Mouse (Mus musculus): ENCODE measurements around the gene Crispld2. TPM values are rescaled to one million over a fixed set of nuclear protein-coding genes. Genes with fewer than 3 reads are reported as not detected.

Crispld2 gene
- total and polyA plus RNA-seq, 3 experiments: 1.7 to 2.2 TPM; not detected in 1

DNA sequence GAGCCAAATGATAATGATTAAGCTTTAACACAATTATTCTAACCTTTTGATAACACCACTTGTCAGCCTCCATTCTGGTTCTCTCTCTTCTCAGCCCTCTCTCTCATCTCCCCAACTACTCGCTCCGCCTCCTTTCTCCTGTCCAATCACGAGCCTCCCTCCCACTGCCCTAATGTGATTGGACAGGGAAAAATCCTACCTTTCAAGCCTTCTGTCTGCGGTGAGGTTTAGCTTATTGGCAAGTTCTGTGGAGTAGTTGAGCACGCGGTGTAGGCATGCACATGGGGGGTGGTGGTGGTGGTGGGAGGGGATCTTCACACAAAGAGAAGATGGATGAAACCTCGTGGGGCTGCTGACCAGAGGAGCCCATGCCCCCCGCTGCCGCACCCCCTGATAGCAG, 20.7 kb downstream of the Crispld2 start (continued):
- TF ChIP-seq USF1 (IDR thresholded peaks at IDR 0.05; ENCODE audit: low read depth, low read length) (no peak), CHD1 (IDR thresholded peaks at IDR 0.05; ENCODE audit: low read depth, low read length) (no peak), POLR2AphosphoS2 (IDR thresholded peaks at IDR 0.05; ENCODE audit: low read length) (no peak), HCFC1 (IDR thresholded peaks at IDR 0.05; ENCODE audit: low read depth, low read length) (no peak)

DNA sequence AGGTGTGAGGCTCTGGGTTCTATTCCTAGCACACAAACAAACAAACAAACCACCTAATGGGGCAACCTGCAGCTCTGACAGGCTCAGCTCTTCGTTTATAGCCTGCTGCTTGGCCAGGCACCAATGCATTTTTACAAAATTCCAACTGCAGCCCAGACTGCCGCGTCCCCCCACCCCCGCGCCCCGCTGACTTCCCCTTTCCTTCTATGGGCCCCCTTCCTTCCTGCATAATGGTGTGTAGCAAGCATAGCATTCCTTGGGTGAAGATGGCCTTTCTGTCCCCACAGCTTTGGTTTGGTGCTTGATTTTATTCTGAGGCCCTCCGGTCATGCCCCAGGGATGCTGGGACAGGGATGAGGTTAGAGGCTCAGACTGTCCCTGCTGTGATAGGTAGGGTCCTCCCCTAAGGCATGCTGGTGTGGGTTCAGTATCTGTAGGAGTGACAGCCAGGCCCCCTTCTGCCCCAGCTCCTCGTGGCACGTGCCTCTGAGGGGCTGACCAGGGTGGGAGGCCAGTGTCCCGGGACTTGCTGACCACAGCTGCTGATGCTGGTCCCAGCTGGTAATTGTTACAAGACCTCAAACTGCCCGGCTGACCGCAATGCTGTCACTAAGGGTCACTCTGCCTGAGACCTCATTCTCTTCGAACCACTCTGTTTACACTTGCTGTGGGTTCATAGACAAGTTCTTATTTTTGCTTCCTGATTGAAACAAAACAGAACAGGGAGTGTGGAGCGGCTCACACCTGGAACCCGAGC, 22.2 kb downstream of the Crispld2 start:
- TF ChIP-seq HCFC1 (IDR thresholded peaks at IDR 0.05; ENCODE audit: low read depth, low read length) (0 out of 2 replicates have a peak, but pooled peaks have one; percentile 11), TCF12 (IDR thresholded peaks at IDR 0.05; ENCODE audit: low read depth, low read length) (no peak), MAZ (IDR thresholded peaks at IDR 0.05; ENCODE audit: low read depth, low read length) (peak; percentile 44; the same call in 1 of the 2 replicates)

DNA sequence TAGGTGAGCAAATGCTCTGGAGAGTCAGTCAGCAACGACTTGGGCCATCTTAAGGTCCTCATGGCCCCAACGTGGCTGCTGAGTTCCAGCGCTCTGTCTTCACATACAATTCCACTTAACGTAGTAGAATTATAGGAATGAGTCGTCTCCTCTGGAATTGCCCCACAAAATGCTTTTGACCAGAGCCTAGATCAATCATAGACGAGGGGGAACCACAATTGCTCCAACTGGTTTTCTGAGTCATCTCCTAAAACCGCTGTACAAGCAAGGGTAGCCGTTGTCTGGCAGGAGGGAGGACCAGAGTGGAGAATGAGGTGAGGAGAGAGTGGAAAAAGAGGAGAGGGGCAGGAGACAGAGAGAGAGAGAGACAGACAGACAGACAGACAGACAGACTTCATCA, 23.7 kb downstream of the Crispld2 start:
- DNase-seq (ENCODE audit: low read depth, low spot score): no peak
- H3K36me3 ChIP-seq (ENCODE audit: control insufficient read depth in 1 of 2, insufficient read depth in 2 of 2, low read length in 2 of 2): peaks cover 0 to 17% of the 10 kb centered on the region in 2 experiments; a peak in 2 of 4 replicates
- no peak for TF ChIP-seq EP300 (IDR thresholded peaks at IDR 0.05; ENCODE audit: low read depth in 1 of 2, low read length in 2 of 2)
- TF ChIP-seq TCF12 (IDR thresholded peaks at IDR 0.05; ENCODE audit: low read depth, low read length): no peak
- TF ChIP-seq ZMIZ1 (IDR thresholded peaks at IDR 0.05; ENCODE audit: low read depth, low read length): no peak
- no peak for TF ChIP-seq MAFK (IDR thresholded peaks at IDR 0.05; ENCODE audit: borderline replicate concordance, low read depth, low read length)
- TF ChIP-seq MEF2A (IDR thresholded peaks at IDR 0.05; ENCODE audit: extremely low read depth, insufficient replicate concordance, low read depth, low read length, poor library complexity, severe bottlenecking): no peak
- no peak for TF ChIP-seq USF1 (IDR thresholded peaks at IDR 0.05; ENCODE audit: low read depth, low read length)
- no peak for TF ChIP-seq ETS1 (IDR thresholded peaks at IDR 0.05; ENCODE audit: low read depth, low read length)
- no peak for TF ChIP-seq POLR2A (IDR thresholded peaks at IDR 0.05; ENCODE audit: control insufficient read depth in 1 of 2, insufficient read depth in 1 of 2, low read depth in 1 of 2, low read length in 2 of 2, poor library complexity in 1 of 2)
- no peak for TF ChIP-seq MAX (IDR thresholded peaks at IDR 0.05; ENCODE audit: low read length)
- no peaks in the 10 kb centered on the region for H3K9me3 ChIP-seq (replicated peaks; ENCODE audit: insufficient read depth, low read length)
- H3K27ac ChIP-seq (ENCODE audit: control insufficient read depth, low read depth, low read length): no peak overlapping the region
- H3K9ac ChIP-seq (ENCODE audit: control insufficient read depth, low read depth, low read length, poor library complexity, severe bottlenecking): no peak overlapping the region
- no peaks in the 10 kb centered on the region for H3K79me2 ChIP-seq (ENCODE audit: control insufficient read depth, insufficient read depth, low read length, poor library complexity)
- peaks cover 12 to 40% of the 10 kb centered on the region in 2 experiments for H3K4me1 ChIP-seq (ENCODE audit: control insufficient read depth in 1 of 2, insufficient read depth in 2 of 2, low read length in 2 of 2)
- no peaks in the 10 kb centered on the region; a peak in 1 of 4 replicates for H3K27me3 ChIP-seq (ENCODE audit: control insufficient read depth in 1 of 2, insufficient read depth in 2 of 2, low read length in 2 of 2)
- H3K4me3 ChIP-seq (ENCODE audit: control insufficient read depth in 1 of 2, insufficient read depth in 1 of 2, low read depth in 2 of 2, low read length in 2 of 2): no peak overlapping the region

More for the DNA sequence above, 22.2 kb downstream of the Crispld2 start:
- Histone ChIP-seq H3K36me3 (ENCODE audit: control insufficient read depth in 1 of 2, insufficient read depth in 2 of 2, low read length in 2 of 2) (peaks cover 0 to 12% of the 10 kb centered on the region in 2 experiments; a peak in 2 of 4 replicates), H3K9ac (ENCODE audit: control insufficient read depth, low read depth, low read length, poor library complexity, severe bottlenecking) (no peak overlapping the region; the same call in 1 of the 2 replicates), H3K4me3 (ENCODE audit: control insufficient read depth in 1 of 2, insufficient read depth in 1 of 2, low read depth in 2 of 2, low read length in 2 of 2) (no peak overlapping the region), H3K4me1 (ENCODE audit: control insufficient read depth in 1 of 2, insufficient read depth in 2 of 2, low read length in 2 of 2) (peaks cover 9 to 25% of the 10 kb centered on the region in 2 experiments), H3K27me3 (ENCODE audit: control insufficient read depth in 1 of 2, insufficient read depth in 2 of 2, low read length in 2 of 2) (no peaks in the 10 kb centered on the region; a peak in 2 of 4 replicates), H3K9me3 (replicated peaks; ENCODE audit: insufficient read depth, low read length) (no peaks in the 10 kb centered on the region), H3K27ac (ENCODE audit: control insufficient read depth, low read depth, low read length) (no peak overlapping the region), H3K79me2 (ENCODE audit: control insufficient read depth, insufficient read depth, low read length, poor library complexity) (no peaks in the 10 kb centered on the region)
- peak; percentile 52 for DNase-seq (ENCODE audit: low read depth, low spot score)

All from MEL (cell line).